Mouse (Mus musculus): ENCODE results near the gene Igsf11.

The Igsf11 gene

DNA sequence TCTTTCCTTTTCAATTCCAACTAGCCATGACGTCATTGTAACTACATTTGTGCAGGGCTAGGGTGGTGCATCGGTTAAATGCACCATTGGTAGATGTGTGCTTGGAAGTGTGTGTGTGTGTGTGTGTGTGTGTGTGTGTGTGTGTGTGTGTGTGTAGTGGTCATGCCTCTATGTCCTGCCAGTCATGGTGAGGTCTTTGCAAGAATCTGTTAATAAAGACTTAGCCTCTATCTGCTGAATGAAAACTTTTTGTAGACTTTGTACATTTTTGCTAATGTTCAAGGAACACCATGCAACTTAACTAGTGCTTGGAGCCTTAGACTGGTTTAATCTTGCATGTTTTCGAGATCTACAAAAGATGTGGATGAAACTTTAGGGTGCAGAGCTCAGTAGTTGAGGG, 48.3 kb downstream of the Igsf11 start:
- in situ Hi-C loops (cut with MboI) = no loop called here

DNA sequence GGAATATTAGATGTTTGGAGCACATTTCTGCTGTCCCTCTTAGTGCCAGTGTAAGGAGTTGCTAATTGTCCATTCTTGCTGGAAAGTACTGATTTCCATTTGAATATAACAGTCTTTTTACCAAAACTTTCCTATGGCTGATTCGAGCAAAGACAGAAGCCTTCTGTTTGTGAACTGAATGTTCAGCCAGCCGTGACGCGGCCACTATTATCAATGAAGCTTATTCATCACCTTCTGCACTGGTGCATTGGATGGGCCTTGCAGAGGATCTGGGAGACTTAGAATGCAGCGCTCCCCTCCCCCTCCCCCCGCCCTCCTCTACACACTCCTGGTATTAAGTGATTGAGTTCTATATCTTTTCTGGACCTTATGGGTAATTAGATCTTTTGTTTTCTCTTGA, 48.8 kb downstream of the Igsf11 start:
- in situ Hi-C loops (cut with MboI) = no loop called here

DNA sequence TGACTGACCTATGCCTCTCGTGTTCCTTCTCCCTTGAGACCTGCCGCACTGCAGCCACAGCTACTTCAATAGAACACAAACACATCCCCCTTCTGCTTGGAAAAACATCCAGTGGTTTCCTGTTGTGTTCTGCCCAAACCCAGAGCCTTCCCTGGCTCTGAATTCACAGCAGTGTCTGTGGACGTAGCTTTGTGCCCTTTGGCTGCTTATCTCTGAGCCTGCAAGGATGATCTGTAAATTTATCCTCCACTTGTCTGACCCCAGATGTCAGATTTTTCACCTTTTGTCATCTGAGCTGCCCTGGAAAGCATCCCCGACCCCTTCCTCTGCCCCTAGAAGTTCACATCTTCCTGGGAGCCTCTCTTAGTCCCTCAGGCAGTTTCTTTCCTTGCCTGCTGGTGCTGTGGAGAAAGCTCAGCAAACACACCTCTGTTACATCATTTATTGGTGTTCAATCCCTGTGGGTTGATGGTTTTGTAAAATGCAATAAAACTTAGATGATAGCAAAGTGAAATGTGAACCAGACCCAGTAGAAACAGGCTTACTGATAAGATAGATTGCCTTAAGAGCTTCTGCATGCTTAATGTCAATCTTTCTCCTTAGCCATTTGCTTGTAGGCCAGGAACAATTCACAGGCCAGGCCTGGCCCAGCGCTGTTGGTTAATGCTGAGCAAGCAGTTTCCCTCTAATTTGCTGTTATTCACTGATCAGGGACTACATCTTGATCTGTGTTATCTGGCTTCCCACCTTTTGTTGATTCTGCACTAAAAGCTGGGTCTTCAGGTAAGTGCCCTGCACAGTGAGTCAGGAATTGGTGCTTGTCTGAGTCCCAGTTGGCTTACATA, 51.5 kb downstream of the Igsf11 start:
- in situ Hi-C loops (cut with MboI) = no loop called here

DNA sequence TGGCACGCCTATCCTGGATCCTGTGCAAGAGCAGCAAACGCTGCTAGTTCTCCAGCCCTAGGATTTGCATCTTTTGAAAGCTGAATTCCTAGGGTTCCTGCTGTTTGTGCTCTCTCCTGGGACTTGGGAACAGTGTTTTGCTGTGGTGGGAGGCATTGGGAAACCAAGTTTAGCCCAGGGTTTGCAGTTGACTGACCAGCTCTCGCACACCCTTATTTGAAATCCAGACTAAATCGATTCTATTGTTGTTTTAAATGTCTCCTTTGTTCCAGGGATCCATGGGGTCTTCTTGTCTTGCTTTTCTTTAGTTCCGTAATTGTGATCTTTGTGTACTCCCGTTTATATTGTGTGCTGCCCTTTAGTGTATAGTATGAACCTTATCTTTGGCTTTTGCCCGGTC, 52.6 kb downstream of the Igsf11 start:
- in situ Hi-C loops (cut with MboI) = no loop called here

DNA sequence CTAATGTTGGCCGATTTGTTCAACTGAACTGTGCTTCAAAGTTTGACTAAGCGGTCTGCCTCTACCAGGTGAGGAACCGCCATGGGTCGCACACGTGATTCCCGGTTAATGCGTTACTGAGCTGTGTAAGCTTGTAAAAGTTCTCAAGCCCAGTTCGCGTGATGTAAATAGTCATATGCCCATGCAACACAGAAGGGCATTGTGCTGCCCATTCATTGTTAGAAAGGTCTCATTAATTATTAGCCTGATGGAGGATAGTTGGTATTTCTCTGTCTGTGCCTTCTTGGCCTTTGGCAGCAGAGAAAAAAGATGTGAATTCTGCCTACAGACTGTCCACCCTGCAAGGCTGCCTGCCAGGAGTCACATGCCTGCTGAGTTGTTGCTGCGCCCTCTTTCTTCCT, 53.1 kb downstream of the Igsf11 start:
- in situ Hi-C loops (cut with MboI) = no loop called here

DNA sequence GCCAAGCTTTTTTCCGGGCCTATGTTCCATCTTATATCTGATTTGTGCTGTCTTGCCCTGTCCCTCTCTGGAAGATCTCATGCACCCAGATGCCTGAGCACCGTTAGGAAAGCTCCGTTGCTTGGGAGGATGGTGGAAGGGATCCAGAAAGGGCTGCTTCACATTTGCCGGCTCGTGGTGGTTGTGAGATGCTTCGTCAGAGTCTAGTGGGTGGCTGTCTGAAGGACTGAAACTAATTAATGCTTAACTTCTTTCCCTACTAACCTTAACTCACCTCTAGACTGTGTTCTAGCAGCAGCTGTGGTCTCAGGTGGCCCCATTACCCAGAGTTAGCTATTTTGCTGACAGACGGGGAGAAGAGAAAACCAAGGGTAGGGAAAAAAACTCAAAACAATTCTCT, 54.0 kb downstream of the Igsf11 start:
- in situ Hi-C loops (cut with MboI) = no loop called here

DNA sequence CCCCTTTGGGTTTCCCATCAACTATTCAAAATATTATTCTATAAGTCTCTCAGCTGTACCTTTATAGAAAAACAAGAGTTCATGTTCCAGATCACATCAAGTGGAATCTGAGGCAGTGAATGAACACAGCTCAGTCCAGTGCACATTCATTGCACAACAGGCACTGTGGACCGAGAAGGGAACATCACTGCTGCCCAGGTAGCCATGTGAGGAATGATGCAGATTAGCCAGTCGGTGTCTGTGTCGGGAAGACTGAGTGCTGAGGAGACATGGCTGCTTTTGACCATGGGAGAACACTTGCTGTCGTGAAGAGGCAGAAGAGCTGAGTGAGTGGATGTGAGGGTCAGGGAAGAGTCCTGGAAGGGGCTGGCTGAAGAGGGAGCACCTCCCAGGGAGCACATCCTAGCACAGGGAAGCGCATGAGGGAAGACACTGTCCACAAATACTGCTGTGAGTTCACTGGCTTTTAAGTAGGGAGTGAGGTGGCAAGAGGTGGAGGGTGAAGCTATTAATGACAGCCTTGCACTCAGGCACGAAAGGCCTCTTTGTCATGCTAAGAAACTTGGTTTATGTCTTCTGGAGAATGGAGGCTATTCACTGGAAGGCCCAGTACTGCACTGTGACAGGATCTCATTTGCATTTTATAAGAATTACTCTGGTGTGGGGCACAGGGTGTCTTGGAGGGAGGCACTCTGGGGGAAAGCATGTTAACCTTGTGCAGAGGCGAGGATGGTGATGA, 54.8 kb downstream of the Igsf11 start:
- in situ Hi-C loops (cut with MboI) = no loop called here

DNA sequence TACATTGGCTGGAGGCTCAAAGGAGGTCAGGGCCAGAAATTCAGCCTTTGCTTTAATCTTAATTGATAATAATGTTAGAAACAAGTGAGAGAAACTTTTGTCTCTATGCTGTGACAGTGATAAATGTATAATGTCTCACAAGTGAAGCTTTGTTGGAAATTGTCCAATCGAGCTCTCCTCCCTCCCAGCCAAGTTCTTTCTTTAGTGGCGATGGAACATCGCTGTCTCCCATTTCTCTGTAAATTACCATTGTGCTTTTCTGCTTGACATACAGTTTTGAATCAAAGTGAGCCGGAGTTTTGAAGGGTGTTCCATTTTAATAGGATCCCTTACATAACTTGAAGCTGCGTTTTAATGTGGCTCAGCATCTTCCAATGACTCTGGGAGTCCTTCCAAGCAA, 56.0 kb downstream of the Igsf11 start:
- in situ Hi-C loops (cut with MboI) = no loop called here

DNA sequence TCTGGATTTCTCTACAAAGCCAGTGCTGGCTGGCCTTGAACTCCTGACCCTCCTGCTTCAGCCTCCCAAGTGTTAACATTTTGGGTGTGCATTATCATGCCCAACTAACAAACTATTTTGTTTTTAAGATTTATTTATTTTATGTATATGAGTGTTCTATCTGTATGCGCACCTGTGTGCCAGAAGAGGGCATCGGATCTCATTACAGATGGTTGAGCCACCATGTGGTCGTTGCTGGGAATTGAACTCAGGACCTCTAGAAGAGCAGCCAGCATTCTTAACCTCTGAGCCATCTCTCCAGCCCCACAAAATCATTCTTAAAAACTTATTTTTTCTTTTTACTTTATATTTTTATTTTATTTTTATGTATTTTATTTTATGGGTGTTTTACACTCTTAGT, 60.4 kb downstream of the Igsf11 start:
- in situ Hi-C loops (cut with MboI) = no loop called here

DNA sequence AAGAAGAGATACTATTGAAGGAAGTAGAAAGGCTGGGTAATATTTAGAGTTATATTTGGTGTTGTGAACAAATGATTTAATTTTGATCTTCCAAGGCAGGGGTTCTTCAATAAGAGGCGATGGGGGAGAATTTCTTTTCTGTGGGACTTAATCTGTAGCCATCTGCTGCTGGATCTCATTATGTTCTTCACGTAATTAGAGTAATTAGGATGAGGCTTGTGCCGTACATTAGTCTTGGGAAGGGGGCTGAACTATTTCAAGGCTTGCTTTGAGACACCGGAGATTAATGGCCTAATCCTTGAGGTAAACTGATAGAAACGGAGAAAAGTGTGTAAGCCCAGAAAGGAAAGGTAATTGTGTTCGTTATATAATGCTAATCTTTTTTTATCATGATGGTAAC, 61.4 kb downstream of the Igsf11 start:
- in situ Hi-C loops (cut with MboI) = no loop called here

DNA sequence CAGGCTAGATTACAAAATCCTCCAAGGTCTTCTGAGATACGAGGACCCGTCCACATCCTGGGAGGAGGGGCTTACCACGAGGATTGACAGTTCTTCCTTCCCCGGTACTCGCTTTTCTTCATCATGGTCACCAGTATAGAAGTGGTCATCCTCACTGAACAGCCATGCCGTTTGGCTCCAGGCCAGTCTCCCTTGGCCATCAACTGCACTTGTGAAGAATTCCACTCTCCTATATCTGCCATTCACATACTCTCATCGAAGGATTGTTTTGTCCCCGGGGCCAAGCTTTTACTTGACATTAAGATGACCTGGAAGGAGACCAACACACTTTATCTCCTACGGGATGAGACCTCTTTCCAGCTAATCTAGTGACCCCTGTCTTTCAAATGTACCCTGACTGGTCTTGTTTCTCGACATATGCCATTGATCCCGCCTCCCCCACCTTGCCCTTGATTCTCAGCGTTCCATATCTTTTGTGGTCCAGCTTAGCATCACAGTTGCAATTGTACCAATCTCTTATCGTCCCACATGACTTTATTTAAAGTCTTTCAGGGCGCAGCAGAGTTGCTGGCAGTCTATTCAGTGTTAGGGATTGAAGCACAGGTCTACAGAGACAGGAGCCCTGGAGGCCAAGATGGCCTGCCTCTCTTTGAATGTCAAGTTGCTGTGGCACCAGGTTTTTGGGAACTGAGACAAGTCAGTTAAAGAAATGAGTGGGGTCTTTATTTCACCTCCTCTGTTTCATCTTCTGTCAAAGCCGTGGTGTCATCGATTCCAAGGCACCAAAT, 62.2 kb downstream of the Igsf11 start:
- in situ Hi-C loops (cut with MboI) = no loop called here

DNA sequence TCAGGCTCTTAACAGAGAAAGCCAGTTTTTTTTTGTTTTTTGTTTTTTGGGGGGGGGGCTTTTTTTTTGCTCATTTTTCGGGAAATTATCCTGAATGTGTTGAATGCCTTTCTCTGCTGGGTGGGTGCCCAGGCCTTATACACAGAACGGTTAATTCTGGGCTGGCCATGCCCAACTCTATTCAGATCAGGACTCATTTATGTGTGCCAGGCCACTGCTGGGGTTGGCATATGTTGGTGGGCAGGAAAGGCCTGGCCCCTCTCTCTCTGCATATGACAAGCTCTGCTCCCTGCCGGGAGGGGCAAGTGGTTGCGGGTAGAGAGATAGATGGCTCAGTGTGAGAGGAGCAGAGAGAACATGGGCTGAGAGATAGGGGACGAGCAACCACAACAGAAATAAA, 62.8 kb downstream of the Igsf11 start:
- in situ Hi-C loops (cut with MboI) = no loop called here

DNA sequence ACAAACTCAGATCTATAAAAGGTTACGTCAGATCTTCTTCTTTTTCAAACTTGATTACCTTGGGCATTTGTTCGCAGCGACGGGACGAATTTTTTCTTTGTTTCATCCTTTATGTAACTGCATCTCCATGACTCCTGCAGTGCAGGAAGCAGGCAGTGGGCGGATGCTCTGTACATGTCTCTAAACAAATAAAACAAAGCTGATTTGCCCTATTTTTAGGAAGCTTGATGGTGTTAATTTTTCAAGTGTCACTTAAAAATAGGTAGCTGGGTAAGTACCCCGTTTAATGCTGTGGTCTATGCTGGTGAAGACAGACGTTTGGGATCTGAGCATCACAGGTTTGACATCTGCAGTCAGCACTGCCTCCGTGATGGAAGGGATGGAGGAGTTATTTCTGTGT, 66.3 kb downstream of the Igsf11 start:
- in situ Hi-C loops (cut with MboI) = no loop called here

DNA sequence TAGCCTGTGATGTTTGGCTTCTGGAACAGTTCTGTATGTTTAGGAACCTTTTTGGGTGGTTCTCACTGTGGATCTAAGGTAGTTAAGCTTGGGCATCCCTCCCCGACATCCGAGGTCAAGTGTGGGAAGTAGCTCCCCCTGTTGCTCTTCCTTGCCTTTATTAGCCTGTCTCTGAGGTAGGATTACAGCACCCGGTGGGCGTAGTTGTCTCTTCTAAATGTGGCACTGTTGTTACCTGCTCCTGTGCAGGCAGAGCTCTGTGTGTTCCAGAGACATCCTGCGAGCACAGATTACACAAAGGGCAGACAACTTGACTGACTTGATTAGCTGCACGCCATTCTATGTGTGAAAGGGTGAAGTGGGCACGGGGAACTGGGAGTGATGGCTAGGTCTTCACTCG, 68.1 kb downstream of the Igsf11 start:
- in situ Hi-C loops (cut with MboI) = no loop called here

DNA sequence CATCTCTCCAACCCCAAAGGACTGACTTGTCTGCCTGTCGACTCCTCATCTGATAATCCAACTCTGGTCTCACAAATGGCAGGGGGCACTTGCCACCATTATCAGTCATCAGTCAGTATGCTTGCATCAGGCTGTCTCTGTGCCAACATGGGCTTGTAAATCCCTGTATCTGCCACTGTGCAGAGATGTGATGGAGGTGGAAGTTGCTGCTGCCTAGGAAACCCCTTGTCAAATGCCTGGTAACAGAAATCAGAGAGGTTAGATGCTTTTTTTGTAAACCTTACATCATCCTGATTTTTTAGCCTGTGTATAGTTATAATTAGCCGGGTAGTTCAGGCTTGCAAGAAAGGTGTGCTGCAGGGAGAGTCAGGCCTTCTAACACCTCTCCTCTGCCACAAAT, 69.4 kb downstream of the Igsf11 start:
- in situ Hi-C loops (cut with MboI) = no loop called here

DNA sequence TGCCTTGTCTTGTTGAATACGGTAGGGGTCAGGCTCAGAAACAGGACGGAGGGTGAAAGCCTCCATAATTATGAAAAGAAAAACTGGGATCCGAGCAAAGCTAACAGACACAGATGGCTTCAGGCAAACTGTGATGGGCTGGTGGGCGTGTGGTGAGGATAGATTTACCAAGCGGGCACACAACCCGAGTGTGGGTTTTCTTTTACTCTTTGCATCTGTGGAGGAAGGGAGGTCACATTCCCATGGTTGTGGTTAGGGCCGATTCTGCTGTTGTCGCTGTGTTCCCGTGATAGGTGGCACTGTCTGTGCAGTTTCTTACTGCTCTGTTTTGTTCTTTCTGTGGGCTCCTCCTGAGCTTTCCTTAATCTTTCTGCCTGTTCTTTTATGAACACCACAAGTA, 70.2 kb downstream of the Igsf11 start:
- in situ Hi-C loops (cut with MboI) = no loop called here

DNA sequence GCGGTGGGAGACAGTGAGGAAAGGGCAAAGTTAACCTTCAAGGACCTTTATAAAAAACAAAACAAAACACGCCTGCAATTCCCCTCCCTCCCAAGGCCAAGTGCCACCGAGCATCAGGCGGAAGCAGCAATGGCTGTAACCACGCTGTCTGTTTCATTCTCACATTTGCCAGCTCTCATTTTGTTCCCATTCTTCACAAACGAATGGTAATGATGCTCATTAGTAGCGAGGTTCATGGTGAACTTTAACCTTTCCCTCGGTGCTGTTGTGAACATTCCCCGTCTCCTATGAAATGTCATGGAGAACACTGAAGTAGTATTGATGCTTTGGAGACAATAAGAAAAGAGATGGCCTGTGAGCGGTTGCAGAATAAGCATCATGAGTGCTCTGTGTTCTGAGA, 74.6 kb downstream of the Igsf11 start:
- in situ Hi-C loops (cut with MboI) = no loop called here

DNA sequence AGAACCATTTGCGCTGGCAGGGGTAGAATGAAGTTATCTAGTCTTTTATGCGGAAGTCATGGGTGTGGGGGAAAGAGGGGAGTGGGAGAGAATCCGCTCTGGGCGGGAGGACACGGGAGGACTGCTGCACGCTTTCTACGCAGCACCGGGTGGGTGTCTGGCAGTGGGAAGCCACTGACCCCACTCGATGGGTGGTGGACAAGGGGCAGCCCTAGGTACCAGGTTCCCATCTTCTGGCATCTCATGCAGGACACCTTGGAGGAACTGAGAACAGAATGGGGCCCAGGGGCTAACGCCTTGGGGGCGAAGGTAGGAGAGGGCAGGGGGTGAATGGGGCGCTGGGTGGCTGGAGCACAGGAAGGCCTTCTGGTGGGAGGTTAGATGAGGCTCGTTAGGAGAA, 83.7 kb downstream of the Igsf11 start:
- in situ Hi-C loops (cut with MboI) = no loop called here

DNA sequence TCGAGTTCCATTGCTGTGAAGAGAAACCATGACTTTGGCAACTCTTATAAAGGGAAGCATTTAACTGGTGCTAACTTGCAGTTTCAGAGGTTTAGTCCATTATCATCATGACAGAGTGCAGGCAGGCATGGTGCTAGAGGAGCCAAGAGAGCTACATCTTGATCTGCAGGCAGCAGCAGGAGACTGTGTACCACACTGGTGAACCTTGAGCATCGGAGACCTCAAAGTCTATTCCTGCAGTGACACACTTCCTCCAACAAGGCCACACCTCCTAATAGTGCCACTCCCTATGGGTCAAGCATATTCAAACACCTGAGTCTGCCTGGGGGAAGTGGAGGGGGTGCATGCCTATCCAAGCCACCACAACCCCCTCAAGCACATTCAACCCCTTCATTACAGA, 86.1 kb downstream of the Igsf11 start:
- in situ Hi-C loops (cut with MboI) = no loop called here

DNA sequence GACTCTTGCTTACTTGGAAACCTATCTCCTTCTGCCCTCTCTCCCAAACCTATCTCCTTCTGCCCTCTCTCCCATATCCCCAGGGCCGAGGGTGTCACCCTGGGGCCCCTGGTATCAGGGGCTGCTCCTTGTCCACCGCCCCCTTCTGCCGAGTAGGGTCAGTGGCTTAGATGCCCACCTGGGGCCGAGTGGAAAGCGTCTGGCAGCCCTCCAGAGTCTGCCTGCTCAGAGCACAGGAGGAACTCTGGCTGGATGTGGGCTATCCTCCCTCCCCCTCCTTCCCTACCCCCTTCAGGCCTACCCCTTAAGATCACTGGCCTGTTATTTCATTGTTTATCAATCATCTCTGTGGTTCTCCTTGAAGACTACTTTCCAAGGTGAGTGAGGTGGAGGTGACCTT, 88.1 kb downstream of the Igsf11 start:
- in situ Hi-C loops (cut with MboI) = no loop called here

DNA sequence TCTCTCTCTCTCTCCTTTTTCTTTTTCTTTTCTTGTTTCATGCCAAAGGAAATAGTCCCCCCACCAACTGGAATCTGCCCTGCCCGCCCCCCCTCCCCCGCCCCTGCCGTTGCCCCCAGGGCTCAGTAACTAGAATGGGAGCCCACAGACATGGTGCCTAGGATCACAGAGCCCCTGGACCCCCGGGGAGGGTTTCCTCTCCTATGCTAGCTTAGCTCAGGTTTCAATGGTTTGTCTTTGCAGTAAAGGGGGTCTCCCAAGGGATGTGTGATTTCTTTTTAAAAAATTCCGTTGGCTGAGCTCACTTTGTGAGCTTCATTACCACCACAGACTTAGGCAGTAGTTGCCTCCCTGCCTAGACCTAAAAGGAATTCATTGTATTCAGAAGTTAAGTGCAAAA, 89.6 kb downstream of the Igsf11 start:
- in situ Hi-C loops (cut with MboI) = no loop called here

DNA sequence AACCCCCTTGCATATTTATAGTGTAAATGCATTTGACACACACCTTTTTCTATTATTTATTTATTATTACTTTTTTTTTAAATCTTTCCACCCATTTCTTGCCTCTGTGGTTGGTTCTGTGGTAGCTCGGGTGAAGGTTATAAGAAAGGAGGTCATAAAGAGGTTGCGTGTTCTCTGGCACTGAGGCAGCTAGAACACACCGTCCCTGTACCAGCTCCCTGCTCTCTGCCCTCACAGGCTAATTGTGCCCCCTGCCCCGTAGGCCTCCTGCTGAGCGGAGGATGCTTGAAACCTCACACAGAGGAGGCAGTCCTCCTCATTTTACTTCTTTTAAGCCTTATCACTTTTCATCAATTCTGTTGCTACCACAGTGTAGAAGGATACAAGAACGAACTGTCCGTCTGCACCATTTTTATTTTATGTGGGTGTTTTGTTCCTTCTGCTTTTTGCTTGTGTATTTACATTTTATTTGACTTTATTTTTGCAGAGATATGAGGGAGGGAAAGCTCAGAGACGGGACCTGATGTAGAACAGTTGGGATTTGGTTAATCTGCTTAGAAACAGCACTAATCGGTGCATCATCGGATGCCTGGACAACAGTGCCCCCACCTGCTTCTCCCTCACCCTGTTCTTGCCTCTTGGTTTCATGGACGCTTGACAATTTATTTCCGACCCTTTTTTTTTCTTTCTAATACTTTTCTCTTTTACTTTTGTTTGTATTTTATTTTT, 90.2 kb downstream of the Igsf11 start:
- in situ Hi-C loops (cut with MboI) = no loop called here

All from mature B cell (primary cell).